Mouse (Mus musculus) fibroblast of lung, adult 2 months (primary cell): ENCODE data around the gene Caml.
"Not testable (repeated sequence)": the region's sequence is repeated elsewhere in the genome, so short reads cannot be mapped to it uniquely, and the experiment has no call there.

Source experiments
- DNase-seq: peaks from one replicate; pipeline ENCODE4 v3.0.0-alpha.2; 2011; ENCODE audit warnings: low read depth

Caml gene

DNA sequence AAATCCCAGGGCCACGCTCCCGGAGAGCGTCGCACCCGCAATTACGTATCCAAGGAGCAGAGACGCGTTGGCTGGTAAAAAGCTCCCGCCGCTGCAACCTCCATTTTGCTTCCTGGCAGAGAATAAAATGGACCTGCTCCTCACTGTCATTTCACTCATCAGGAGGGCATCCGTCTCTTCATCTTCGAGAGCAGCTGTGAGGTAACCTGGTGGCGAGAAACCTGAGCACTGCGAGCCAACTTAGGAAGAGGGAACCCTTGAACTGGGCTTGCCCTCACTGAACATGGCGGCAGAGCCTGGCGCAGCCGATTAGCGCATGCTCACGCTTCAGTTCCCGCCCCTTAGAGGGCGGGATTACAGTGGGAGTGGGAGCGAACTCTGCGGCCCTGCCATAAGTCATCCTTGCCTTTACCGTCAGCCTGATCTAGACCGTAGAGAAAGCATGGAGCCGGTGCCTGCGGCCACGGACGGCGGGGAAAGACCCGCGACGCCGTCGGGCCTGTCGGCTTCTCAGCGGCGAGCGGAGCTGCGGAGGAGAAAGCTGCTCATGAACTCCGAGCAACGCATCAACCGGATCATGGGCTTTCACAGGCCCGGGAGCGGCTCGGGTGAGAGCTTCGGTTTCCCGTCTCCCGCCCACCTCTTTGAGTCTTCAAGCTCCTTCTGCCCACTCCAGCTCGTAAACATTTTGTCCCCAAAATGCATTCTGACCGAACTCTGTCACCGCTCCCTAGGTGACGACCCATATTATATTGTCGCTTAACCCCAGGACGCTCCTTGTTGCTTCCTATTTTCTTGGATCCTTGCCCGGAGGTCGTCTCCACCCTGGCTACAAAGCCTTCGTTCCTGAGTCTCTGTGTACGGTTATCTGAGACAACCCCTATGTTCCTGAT, at the start of gene Caml:
Gene Caml (plus strand): TSS at position 357 of the 893 bp plus-strand sequence.
- peak; percentile 88 for DNase-seq

DNA sequence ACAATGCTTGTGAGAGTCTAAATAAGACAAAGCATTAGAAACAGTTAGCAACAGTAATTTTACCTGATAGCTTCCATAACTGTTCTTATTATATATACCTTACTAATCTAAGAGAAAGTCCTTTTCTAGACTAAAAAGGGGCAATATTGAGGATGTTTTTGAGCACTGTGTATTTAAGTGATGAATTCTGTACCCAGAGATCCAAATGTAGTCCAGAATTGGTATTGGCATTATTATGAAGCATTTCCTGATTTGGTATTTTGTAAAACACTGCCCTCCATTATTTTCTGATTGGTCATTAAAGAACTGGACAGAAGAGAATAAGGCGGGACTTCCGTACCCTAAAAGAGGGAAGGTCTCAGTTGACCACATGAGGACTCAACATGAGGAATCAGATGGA, 49.4 kb upstream of the Caml start, which contains the start of gene Tmed9:
Gene Tmed9 (plus strand): TSS at position 301 of the 400 bp plus-strand sequence.
- DNase-seq = no peak

DNA sequence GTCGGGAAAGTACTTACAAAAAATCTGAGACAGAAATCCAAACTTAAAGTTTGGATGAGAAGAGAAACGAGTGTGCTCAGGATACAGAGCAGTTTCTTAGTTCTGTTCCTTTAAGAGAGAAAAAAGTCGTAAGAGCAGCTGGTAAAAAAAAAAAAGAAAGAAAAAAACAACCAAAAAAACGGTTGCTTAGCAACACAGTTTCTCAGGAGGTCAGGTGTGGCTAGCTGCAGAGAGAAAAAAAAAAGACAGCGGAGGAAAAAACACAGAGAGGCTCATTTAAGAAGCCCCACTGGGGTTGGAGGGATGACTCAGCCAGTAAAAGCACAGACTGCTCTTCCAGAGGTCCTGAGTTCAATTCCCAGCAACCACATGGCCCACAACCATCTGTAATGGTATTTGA, 48.5 kb upstream of the Caml start:
- DNase-seq = no peak

DNA sequence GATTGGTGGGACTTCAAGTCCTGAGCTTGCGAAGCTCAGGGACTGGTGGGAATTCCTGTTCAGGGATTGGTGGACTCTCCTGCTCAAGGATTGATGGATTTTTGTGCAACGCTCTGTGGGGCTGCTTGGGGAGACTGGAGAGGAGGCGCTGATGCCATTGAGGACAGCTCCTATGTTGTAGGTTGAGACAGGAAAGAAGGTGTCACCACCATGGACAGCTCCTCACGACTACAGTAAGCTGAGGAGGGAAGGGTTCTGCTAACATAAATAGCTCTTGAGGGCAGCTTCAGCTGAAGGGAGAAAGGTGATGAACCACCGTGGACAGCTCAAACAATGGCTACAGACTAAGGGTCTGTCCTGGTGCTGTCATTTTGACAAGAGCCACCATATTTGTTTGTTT, 46.9 kb upstream of the Caml start:
- DNase-seq = no peak

DNA sequence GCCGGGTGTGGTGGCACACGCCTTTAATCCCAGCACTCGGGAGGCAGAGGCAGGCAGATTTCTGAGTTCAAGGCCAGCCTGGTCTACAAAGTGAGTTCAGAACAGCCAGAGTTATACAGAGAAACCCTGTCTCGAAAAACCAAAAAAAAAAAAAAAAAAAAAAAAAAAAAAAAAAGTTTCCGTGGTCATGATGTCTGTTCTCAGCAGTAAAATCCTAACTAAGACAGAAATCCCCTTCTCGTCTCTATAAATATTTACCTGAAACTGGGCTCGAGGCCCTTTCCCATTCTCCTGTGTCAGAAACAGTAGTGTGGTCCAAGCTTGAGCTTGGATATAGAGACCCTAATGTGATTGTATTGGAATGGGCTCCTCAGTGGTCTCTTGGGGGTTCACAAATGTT, 45.9 kb upstream of the Caml start:
- DNase-seq = not testable (repeated sequence)

DNA sequence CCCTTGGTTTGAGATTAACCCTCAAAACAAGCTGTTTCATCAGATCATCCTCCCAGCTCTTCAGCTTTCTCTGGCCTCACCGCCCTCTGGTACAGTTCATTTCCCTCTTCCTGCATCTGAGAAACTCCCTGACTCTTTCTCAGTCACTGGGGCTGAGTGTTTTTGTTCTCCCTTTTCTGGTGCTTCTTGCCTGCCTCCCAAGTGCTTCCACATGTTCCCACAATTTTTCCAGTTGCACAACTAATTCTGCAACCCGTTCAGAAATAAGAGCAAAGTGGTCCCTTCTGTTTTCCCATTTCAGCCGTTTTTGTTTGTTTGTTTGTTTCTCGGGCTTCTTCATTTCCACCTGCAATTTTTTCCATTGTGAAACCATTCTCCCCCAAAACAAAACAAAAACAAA, 44.7 kb upstream of the Caml start:
- DNase-seq = no peak

DNA sequence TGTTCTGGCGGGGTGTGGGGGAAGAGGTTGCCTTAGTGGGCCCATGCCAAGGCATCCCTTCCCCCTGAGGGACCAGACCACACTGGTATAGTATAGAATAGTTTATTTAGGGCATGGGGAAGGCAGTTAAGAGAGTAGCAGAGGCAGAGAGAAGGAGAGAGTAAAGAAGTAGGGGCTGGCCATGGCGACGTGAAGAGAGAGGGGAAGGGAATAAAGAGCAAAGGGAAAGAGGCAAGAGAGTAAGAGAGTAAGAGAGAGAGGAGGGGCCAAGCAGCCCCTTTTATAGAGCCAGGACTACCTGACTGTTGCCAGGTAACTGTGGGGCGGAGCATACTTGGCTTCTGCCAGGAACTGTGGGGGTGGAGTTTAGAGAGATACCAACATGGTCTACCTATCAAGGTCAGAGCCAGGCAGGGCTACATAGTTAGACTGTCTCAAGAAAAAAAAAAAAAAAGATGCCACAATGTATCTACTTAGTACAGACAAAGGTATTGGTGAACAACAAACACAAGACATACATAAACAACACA, 30.8 kb upstream of the Caml start:
- DNase-seq = no peak

DNA sequence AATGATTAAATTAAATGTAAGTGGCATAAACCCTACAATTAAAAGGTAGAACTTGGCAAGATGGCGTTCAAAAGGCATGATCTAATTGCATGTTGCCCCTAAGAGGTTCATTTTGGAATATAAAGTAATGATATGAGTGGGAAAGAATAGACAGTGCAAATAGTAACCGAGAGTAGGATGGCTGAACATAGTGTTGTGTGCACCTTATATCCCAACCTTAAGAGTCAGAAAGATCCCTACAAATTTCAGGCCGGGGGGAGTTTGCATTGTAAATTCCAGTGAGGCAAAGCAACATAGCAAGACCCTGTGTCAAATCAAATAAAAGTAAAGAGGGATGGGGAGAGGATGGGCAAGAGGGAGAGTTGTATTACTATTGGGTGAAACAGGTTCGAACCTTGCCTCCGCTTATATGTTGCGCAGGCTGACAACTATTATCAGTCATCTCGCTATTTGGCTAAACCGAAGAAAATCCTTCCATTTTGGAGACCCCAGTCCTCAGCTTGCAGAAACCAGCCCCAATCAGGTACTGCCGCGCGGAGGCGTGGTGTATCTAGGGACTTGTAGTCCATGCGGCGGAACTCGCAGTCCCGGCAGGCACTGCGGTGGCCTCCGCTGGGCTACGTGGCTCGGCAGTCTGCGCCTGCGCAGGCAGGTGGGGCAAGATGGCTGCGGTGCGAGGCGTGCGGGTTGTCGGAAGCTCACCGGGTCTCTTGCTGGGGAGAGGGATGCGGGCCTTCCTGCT, 30.1 kb upstream of the Caml start:
- peak; percentile 87 for DNase-seq

DNA sequence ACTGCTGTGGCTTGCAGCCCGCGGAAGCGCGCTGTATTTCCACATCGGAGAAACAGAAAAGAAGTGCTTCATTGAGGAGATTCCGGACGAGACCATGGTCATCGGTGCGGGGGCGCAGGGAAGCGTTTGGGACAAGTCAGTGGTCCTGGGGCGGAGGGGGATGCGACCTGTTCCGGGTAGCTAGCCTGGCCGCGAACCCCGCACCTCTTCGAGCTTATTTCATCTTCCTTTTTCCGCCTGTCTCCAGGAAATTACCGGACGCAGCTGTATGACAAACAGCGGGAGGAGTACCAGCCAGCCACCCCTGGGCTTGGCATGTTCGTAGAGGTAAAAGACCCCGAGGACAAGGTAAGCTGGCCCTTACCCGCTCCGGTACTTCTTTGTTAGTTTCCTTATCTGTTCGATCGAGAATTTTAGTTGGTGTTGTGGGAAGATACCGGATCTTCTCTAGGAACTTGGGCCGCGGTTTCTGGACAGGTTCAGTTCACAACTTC, 29.5 kb upstream of the Caml start:
- no peak for DNase-seq

DNA sequence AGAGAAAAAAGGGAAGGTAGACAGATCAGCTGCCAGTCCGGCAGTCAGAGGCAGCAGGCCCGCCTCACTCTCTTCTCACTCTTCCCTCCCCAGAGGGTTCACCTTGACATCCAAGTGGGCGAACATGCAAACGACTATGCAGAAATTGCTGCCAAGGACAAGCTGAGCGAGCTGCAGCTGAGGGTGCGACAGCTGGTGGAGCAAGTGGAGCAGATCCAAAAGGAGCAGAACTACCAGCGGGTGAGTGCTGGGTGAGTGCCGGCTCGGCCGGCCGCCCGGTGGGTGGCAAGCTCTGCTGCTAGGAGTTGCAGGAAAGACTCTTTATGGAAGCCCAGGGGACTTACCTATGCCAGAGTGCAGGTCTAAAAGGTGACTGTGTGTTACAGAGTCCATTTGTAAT, 27.4 kb upstream of the Caml start:
- DNase-seq = no peak

DNA sequence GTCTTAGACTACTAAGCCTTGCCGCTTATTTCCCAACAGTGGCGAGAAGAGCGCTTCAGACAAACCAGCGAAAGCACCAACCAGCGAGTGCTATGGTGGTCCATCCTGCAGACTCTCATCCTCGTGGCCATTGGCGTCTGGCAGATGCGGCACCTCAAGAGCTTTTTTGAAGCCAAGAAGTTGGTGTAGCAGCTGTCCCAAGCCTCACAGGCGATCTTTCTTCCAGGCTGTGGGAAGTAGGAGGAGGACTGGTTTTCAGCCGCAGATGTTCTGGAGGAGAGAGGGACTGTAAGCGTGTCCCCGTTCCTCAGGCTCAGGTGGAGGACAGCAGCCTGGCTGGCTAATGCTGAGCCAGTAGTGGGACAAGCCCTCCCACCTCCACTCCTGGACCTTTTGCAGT, 26.0 kb upstream of the Caml start:
- no peak for DNase-seq

DNA sequence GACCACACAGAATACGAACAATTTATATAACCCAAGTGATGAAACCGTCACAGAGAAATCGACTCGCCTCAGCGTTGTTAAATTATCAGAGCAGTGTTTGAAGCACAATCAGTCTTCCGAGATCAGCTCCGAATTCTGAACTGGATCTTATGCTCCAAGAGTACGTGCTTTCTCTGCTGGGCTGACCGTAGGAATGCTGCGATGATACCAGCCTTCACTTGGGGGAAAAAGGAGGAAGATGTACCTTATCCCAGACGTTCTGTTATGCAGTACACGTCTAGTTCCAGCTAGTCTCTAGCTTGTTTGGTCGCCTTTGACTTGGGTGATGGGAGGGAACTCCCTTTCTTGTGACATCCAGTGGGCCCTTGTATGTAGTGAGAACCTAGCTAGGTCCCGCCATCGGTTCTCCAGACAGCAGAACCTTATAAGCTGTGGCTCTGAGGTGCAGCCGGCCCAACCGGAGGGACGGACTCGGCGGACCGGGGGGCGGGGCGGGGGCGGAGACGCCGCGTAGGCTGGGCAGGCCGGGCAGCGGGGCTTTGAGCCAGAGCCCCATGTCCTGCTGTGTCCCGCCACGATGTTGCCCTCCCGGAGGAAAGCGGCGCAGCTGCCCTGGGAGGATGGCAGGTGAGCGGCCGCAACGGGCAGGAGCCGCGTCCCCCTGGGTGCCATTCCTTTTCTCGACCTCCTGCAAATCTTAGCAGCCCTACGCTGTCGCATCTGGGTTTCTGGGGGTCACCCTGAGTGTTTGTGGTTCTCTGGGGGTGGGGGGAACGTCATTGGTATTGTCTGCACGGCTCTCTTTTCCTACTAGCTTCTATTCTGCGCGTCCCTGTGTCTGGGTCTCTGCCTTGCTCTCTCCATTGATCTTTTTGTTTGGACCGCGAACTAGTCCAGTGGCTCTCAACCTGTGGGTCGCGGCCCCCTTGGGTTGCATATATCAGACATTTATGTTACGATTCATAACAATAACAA, 23.0 kb upstream of the Caml start, which contains the start of gene B4galt7:
Gene B4galt7 (plus strand): TSS at position 331 of the 975 bp plus-strand sequence.
- no peak for DNase-seq

DNA sequence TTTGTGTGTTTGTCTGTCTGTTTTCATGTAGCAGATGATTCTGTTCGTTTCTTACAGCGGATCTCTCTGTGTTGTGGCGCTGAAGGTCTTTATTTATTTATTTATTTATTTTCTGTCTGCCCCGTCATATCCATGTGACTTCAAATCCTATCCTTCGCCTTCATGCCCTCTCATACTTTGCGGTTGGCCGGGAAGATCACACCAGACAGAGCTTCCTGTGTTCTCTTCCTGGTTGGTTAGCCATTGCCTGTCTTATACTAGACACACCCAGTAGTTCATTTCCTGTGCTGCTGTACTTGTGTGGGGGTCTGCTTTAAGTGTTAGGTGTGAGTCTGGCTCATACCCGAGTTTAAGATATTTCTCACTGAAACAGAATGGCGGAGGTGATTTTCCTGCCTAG, 22.1 kb upstream of the Caml start:
- no peak for DNase-seq

DNA sequence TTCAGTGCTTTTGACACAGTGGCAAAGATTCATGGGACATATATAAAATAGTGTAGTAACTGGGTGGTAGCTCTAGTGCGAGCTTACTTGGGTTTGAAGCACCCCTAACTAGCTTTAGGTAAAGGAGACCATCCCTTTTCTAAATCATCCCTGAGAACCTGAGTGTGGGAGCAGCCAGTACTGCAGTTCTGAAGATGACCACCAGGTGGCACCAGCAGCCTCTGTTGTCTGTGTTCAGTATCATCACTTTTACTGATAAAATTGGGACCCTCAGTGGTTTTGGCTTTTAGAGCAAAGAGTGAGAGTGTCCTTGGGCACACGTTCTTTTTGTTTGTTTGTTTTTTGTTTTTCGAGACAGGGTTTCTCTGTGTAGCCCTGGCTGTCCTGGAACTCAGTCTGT, 21.2 kb upstream of the Caml start:
- no peak for DNase-seq

DNA sequence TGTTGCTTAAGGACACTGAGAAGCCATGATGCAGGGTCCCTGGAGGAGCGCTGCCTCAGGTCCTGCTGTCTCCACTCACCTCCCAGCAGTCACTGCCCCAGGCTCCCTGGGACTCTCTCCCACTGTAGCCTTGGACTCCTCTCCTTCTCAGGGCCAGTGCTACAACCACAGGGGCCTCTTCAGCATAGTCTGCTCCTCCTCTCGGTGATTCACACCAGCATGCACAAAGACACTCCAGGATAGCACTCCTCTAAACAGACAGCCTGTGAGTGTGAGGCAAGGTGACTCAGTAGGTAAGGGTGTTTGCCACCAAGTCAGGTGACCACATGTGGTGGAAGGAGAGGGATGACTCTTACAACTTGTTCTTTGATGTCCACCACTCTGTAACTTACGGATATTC, 18.2 kb upstream of the Caml start:
- DNase-seq = no peak

DNA sequence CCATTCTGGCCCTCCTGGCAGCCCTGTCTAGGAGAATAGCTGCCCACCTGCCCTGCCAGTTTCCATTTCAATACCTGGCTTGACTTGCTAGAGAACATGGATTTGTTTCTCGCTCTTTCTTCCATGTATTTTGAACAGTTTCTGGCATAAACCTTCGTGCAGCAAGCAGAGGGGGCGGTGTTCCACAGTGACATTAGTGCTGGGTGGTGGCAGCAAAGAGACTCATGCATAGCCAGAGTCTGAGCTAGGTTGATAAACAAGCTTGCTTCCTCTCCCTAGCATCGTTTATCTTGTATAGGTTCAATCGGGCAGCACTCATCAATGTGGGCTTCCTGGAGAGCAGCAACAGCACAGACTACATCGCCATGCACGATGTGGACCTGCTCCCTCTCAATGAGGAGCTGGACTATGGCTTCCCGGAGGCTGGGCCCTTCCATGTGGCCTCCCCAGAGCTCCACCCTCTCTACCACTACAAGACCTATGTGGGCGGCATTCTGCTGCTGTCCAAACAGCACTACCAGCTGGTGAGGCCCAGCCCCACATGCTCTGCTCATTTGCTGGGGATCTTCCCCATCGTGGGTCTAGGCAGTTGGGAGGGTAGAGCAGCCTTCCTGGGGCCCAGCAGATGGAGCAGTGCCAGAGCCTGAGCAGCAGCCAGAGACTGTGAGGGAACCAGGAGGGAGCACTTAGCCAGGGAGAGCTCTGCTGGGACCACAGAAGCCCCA, 15.7 kb upstream of the Caml start:
- no peak for DNase-seq

DNA sequence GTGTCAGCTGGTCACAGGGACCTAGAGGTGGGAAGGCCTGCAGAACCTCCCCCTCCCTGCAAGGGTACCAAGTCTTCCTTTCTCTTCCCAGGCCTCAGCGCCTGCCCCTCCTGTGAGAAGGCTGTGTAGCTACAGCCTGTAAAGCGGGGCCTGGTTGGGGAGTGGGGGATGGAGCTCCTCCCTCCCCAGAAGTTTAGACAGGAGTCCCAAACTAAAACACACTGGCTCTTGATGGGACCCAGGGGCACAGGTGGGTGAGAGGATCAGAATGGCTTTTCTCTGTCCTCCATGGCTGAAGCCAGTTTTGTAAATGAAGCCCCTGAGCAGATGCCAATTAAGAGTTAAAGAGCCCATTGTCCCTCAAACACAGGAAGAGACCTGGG, 15.2 kb upstream of the Caml start:
- DNase-seq = no peak

DNA sequence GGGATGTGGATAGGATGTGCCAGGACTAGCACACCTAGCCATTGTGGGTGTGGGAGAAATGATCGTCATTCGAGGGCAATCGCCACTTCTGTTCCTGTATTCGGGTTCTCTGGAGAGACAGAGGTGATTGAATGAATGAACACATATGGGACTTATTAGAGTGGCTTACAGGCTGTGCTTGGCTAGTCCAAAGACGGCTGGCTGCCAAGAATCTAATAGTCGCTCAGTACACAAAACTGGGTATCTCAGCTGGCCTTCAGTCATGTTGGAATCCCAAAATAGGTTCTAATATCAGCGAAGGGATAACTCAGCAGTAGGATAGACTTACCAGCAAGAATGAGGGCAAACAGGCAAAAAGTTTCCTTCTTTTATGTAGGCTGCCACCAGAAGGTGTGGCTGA, 10.8 kb upstream of the Caml start:
- no peak for DNase-seq

DNA sequence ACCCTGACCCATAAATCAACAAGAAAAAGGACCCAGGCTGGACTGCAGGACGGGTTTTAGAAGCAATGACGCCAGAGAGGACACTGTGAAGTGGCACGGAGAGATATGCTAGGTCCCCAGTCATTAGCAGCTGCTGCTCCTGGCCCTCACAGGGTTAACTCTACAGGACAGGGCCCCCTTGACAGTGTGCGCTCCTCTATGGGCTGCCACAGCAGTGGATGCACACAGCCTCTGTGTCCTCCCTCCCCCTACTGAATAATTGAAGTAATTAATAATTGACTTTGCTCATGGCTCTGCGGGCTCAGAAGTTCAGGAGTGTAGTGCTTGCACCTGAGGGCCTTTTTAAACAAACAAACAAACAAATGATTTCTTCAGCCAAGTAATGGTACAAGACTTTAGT, 9.3 kb upstream of the Caml start:
- no peak for DNase-seq

DNA sequence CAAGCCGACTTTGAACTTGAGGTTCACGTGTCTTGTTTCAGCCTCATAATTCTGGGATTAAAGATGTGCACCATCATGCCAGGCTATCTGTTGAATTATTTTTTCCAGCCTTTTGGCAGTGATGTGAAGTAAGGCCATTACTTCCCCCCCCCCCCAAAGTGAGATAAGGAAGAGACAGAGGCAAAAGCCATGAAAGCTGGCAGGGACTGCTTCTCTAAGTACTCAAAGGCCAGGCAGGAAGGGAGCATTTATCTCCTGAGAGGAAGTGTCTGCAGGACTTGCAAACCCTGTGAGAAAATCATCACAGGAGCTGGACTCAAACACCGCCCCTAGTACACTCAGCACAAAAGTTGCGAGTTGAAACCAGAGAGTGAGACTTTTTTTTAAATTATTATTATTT, 3.5 kb upstream of the Caml start:
- no peak for DNase-seq

DNA sequence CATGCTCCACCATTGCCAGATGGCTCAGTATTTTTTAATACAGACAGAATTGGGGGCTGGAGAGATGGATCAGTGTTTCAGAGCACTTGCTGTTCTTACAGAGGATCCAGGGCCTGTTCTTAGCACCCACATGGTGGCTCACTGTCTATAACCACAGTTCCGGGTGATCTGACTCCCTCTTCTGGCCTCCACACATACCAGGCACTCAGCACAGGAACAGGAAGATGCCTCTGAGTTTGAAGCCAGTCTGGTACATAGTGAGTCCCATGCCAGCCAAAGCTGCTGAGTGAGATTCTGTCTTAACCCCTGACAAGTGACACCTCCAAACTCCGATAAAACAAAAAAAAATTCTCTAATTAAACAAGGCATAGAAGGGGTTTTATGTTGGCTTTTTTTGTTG, 2.5 kb upstream of the Caml start:
- DNase-seq = no peak
